Mouse (Mus musculus) G1E-ER4 (cell line): ENCODE measurements at regions not wholly inside any gene's neighbourhood (a gene's known extent, or its start where the extent isn't known, plus 50 kb on each side); places are given as distances from the start of the nearest gene placed in this dataset.

ENCODE experiments used
- GATA1 ChIP-seq: IDR thresholded peaks from one replicate; pipeline ENCODE4 v1.8.0; 2012; ENCODE audit warnings: low read length, inconsistent platforms

DNA sequence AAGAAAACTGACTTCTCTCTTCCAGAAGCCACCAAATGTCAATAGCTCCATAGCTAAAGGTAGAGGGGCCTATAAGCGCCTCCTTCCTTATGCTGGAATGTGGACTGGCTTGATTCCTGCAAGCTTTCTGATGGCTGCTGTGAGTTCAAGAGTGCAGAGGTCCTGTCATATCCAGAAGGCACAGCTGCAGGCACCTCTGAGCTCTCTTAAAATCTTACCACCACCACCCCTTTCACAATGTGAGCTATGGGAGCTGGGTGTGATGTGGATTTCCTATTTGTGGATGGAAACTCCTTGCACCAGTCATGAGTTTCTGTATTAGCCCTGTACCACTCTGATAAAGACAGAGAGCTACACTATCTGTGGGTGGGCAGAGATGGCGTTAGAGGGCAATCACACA is 161.2 kb upstream of the Sox2 start:
- no peak for TF ChIP-seq GATA1

DNA sequence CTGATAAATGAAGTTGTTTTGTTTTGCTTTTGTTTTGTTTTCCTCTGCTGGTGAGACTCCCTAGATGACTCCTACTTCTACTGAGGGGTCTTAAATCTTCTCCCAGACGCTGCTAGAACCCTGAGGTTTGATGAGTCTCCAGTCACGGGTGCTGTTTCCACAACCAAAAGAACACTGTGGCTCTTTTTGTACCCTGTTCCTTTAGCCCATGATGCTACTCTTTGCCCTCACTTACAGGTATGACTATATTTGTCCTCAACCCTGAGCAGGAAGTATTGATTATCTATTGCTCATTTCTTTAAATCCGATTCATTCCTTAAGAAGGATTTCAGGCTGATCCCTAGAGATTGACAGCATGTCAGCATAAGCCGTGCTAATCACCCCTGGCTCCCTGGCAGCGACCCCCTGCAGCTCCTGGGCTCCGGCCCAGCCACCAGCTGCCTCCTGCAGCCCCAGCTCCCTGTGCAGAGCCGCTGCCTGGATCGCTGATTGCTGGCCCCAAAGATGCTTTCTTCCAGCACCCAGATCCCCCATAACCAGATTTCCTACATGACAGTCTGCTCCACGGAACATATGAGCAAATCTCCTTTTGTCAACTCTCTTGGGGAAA is 163.7 kb upstream of the Sox2 start:
- TF ChIP-seq GATA1, result no peak

GRCm38 (mm10) chr3:34485345-34486223 is 164.6 kb upstream of the Sox2 start:
- TF ChIP-seq GATA1, result no peak

DNA sequence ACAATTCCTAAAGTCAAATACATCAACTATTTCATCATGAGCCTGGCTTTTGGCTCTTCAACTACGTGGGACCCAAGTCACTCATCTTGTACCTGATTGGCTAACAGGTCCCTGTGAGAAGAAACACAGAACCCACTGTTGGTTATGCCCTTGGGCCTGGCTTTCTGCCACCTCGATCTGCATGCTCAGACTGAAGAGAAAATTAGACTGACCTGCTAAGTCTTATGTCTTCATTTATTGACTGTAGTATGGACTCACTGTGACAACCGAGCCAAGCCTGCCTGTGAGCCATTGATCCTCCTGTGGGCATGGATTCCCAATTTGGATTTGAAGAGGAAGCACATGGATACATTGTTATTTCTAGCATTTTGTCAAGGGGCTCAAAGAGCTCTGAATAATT is 166.3 kb upstream of the Sox2 start:
- no peak for TF ChIP-seq GATA1

GRCm38 (mm10) chr3:34481821-34482713 is 168.1 kb upstream of the Sox2 start:
- TF ChIP-seq GATA1, result no peak

DNA sequence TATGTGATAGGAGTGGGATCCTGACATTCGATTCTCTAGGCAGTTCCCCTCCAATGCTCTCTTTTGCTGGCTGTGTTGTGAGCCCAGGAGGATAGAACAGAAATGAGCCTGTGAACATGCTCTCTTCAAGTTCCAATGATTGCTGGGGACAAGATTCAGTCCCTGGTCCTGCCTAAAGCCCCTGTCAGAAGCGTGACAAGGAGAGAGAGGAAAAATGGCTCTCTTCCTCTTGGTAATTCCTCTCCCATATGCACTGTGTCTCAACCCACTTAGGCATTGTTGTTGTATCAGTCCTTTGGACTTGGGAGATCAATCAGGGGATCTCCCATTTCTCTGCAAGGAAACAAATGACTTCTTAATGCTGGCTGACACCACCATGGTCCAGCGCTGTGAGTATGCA is 168.9 kb upstream of the Sox2 start:
- no peak for TF ChIP-seq GATA1

DNA sequence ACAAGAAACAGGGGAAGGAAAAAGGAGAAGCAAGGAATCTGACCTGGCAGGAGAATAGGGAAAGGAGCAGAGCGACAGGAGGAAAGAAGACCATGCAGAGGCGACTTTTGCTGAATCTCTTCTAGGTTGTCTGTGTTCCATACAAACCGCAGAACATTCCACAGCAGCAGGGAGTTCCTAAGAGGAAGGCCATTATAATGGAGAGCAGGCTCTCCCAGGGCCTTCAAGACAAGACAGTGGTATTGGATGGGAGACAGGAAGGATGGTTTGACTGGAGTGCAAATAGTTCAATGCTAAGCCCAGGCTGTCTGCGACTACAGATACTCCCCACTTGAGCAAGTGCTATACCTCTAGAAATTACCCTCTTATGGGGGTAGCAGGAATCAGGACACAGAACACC is 176.1 kb upstream of the Sox2 start:
- TF ChIP-seq GATA1, result no peak

DNA sequence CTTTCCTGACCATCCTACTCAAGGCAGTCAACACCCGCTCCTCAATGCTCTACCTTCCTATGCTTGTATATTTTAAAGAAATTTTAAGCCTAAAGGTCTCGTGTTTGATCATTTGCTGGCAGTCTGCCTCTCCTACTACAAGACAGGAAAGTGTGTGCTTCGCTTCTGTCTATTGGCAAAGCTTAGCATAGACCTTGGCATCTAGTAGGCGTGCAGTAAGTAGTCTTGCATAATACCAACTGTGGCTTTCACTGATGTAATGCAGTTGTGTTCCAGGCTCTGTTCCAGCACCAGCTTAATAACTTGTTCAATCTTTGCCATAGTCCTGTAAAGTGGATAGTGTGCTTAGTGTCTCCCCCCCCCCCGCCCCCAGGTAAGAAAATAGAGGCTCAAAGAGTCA is 179.5 kb upstream of the Sox2 start:
- no peak for TF ChIP-seq GATA1

DNA sequence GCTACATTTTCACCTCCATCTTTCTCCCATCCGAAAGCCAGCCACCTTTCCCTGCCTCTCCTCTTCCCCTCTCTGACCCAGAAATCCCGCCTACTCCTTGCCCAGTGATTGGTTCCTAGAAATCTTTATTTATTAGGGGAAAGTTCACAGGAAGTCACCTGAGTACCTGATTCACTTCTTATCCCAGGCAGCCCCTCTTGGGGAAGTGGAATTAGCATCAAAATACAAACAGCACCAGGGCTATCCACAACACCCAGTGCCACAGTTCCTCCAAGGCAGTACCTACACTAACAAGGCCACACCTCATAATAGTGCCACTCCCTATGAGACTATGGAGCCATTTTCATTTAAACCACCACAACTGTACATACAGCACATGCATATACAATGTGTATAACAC is 180.3 kb upstream of the Sox2 start:
- no peak for TF ChIP-seq GATA1

DNA sequence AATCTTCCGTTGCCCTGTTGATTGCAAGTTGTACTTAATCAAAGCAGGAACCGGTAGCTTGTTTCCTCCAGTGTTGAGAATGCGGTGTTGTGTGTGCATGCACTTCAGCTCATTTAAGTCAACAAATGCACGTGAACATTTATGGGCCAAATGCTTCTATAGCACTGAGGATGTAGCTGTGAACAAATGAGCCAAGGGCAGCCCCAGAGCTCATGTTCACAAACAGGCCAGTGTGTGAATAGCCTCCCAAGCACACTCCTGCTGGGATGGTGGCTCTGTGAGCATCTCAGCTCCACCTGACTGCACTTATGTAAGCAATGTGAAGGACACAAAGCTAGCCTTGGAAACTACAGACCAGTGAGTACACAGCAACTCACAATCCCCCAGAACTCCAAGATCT is 183.9 kb upstream of the Sox2 start:
- no peak for TF ChIP-seq GATA1

DNA sequence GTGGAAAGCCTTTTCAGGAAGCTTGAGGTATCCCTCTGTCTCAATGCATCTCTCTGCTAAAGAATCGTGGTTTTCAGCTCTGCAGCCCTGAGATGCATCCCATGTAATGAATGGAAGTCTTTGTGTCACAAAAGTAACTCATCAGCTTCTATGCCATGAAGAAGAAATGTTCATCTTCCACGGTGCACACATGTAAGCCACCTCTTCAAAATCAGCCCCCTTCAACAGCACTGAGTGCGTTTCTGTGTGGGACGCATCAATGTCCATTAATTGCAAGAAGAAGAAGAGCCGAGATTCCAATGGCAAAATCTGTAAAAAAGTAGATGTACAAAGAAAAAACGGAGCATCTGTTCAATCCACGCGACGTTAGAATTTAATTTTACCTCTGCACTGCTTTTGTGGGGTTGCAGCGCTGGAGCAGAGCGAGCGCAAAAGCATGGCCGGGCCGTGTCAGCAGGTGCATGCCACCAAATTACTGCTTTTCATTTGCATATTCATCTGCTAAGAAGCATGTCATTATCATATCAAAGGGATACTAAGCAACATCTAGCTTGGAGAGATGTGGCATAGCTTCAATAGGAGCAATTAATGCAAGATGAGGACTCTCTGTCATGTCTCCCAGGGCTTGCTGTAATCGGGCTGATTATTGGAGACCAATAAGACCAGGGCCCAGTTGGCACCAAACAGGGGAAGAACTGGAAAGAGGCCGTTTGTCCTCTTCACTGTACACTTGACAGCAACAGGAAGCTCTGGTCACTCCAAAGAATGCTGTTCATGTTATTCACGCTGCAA is 185.0 kb upstream of the Sox2 start:
- TF ChIP-seq GATA1, result no peak

DNA sequence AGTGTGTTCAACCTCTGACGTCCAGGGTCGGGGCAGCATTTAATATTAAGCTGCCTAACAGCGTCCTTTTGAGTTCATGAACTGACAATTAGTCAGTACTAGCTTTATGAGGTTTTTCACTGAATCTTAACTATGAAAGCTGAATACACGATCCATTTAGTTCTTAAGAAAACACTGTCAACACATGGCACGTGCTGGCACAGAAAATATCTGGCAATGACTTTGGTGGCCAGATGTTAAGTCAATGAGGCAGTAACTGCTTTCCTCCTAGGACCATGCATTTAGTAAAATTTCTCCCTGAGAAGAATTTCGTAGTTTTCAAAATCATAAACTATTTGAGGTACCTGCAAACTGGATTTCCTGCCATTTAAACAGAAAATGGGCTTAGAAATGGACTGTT is 191.4 kb upstream of the Sox2 start:
- TF ChIP-seq GATA1, result no peak

DNA sequence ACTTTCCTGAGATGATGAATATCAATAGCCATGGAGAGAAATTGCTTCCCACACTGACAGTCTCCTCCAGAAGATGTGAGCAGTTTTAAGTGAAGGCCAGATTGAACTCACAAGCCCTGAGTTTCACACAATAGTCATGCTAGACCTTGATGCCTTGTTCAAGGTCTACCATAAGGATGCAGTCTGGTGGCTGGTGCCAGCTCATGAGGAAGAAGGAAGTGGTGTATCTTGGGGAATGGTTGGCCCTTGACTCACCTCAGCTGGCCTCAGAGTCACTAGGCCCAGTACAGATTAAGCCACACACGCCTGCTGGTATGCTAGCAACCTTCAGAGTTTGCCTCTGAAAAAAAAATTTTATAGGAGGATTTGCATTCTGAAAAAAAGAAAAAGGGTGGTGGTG is 192.4 kb upstream of the Sox2 start:
- no peak for TF ChIP-seq GATA1

DNA sequence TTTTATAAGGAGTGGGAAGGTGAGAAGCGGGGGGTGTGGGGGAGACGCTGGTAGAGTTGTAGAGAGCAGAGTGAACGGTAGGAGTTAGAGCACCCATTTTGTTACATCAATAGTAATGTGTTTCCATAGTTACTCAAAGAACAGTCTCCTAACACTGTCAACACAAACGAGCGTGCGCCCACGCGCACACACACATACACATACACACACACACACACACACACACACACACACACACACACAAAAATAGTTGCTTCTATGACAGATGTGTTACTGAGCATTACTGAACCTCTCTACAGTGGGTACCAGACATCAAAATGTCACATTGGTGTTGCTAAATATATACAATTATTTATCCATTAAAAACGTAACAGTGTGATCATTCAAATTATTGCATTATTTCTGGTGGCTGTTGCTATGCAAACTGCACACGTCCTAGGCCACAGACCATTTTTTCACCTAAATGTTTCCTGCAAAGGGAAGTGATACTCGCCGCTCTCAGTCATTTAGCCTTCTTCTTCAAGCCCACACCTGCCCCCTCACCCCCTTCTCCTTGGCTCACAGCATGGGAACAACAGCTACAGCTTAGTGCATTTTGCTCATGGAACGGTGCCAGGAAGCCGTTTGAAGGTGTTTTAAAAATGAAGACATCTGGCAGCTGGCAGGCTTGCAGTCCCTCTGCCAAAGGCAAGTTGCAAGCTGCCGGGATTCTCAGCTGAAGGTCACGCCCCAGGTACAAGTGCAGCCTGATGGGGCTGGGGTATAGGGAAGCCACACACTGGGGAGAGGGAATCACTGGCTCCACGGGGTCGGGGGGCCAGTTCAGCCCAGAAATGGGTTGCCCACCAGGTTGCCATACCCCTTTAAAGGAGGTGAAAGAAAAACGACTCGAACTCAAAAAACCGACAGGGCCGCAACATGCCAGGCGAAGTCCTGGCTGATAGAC is 193.4 kb upstream of the Sox2 start:
- TF ChIP-seq GATA1, result no peak
